Mouse (Mus musculus): Measurements from ENCODE around the gene Xylt2.

DNA sequence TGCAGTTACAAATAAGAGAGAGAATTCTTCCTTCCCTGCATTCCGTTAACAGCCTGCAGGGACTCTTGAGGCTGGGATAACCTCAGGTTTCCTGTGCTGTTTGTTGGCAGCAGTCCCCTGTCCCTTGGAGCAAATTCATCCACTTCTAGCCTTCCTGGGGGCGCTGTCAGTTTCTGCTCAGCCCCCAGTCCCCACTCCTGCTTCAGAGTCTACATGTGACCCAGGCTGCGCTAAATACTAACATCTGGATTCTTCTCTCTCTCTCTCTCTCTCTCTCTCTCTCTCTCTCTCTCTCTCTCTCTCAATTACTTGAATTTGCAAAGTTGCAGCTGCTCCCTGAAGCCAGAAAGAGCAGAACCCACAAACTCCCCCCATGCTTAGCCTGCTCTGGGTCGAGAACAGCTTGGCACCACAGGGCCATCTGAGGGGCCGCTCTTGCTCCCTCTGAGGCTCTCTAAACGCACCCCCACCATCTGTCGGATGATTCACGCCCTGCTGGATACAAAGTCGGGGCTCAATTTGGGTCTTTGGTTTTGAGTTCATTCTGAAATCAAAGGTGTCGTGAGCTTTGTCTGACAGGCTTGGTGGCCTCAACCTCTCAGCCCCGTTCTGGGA is 36.0 kb upstream of the Xylt2 start:
- TF ChIP-seq ZNF384 (IDR thresholded peaks at IDR 0.05; ENCODE audit: low read depth, low read length) (no peak), MAFK (IDR thresholded peaks at IDR 0.05; ENCODE audit: insufficient read depth, low read depth, low read length) (no peak), CHD2 (IDR thresholded peaks at IDR 0.05; ENCODE audit: low read depth, low read length) (no peak)
